Mouse (Mus musculus) spleen, postnatal 14 days (tissue): ENCODE results near the gene Zbtb16.

Experiments
- DNase-seq, 2 experiments: peaks; one replicate each; pipeline ENCODE4 v3.0.0; 2021 to 2022; ENCODE audit warnings: low spot score in 2 of 2

The Zbtb16 gene

GRCm38 (mm10) chr9:48745347-48746119 lies 90.5 kb downstream of the Zbtb16 start:
- DNase-seq: no peak

GRCm38 (mm10) chr9:48744916-48745315 lies 91.1 kb downstream of the Zbtb16 start:
- DNase-seq: peak in 1 of 2 experiments; percentile 7

GRCm38 (mm10) chr9:48744451-48744850 lies 91.6 kb downstream of the Zbtb16 start:
- no peak for DNase-seq

- DNase-seq: no peak
Observed at GRCm38 (mm10) chr9:48743338-48744285, 92.4 kb downstream of the Zbtb16 start.

GRCm38 (mm10) chr9:48742150-48742549 lies 93.9 kb downstream of the Zbtb16 start:
- no peak for DNase-seq

GRCm38 (mm10) chr9:48741433-48742077 lies 94.5 kb downstream of the Zbtb16 start:
- DNase-seq: no peak

- no peak for DNase-seq
Observed at GRCm38 (mm10) chr9:48740732-48741255, 95.2 kb downstream of the Zbtb16 start.

- peak; percentile 46 to 50 for DNase-seq
Observed at GRCm38 (mm10) chr9:48740098-48740505, 95.9 kb downstream of the Zbtb16 start.

- no peak for DNase-seq
Observed at GRCm38 (mm10) chr9:48738795-48739476, 97.1 kb downstream of the Zbtb16 start.

- DNase-seq: no peak
Observed at GRCm38 (mm10) chr9:48737911-48738310, 98.1 kb downstream of the Zbtb16 start.

GRCm38 (mm10) chr9:48737210-48737850 lies 98.7 kb downstream of the Zbtb16 start:
- peak in 1 of 2 experiments; percentile 11 for DNase-seq

GRCm38 (mm10) chr9:48736361-48737209 lies 99.4 kb downstream of the Zbtb16 start:
- no peak for DNase-seq

GRCm38 (mm10) chr9:48735466-48736312 lies 100.3 kb downstream of the Zbtb16 start:
- no peak for DNase-seq

GRCm38 (mm10) chr9:48734725-48735465 lies 101.1 kb downstream of the Zbtb16 start:
- DNase-seq: no peak

GRCm38 (mm10) chr9:48733817-48734544 lies 102.0 kb downstream of the Zbtb16 start:
- DNase-seq: no peak

GRCm38 (mm10) chr9:48733083-48733482 lies 102.9 kb downstream of the Zbtb16 start:
- no peak for DNase-seq
